Mouse (Mus musculus) hindbrain, embryonic 16.5 days (tissue): ENCODE measurements at regions not wholly inside any gene's neighbourhood (a gene's known extent, or its start where the extent isn't known, plus 50 kb on each side); places are given as distances from the start of the nearest gene placed in this dataset.

Source experiments
- ATAC-seq: fragments of 200-750 bp; cut with Nextera tagmentation; 2 replicates; pipeline ENCODE4 v1.8.0; 2017; ENCODE audit warnings: moderate TSS enrichment, moderate library complexity
- H3K27ac ChIP-seq: fragments of 300-500 bp; sonication (generic); 2 replicates; pipeline ENCODE4 v1.5.1; 2014; ENCODE audit warnings: low read depth, mild to moderate bottlenecking, control low read depth, low read length, moderate library complexity
- H3K27me3 ChIP-seq: fragments of 300-500 bp; sonication (generic); replicated peaks from 2 replicates; pipeline ENCODE4 v1.6.1; 2014; ENCODE audit warnings: low read length; ENCODE audit not compliant: control insufficient read depth, insufficient read depth
- H3K36me3 ChIP-seq: fragments of 300-500 bp; sonication (generic); 2 replicates; pipeline ENCODE4 v1.6.1; 2014; ENCODE audit warnings: mild to moderate bottlenecking, low read length, moderate library complexity, mixed read lengths; ENCODE audit not compliant: control insufficient read depth, insufficient read depth
- H3K4me1 ChIP-seq: fragments of 300-500 bp; sonication (generic); 2 replicates; pipeline ENCODE4 v1.6.1; 2014; ENCODE audit warnings: low read depth, low read length; ENCODE audit not compliant: control insufficient read depth, insufficient read depth
- H3K4me2 ChIP-seq: fragments of 300-500 bp; sonication (generic); 2 replicates; pipeline ENCODE4 v1.6.1; 2014; ENCODE audit warnings: mild to moderate bottlenecking, low read length, control low read depth, moderate library complexity
- H3K4me3 ChIP-seq: fragments of 300-500 bp; sonication (generic); 2 replicates; pipeline ENCODE4 v1.5.1; 2014; ENCODE audit warnings: mild to moderate bottlenecking, low read length, control low read depth, moderate library complexity
- H3K9ac ChIP-seq: fragments of 300-500 bp; sonication (generic); 2 replicates; pipeline ENCODE4 v1.6.1; 2014; ENCODE audit warnings: low read depth, mild to moderate bottlenecking, control low read depth, low read length, moderate library complexity
- H3K9me3 ChIP-seq: fragments of 300-500 bp; sonication (generic); 2 replicates; pipeline ENCODE4 v1.6.1; 2014; ENCODE audit warnings: mild to moderate bottlenecking, low read length, moderate library complexity; ENCODE audit not compliant: control insufficient read depth
- whole genome bisulfite sequencing: fragments of 180-500 bp; shearing (Covaris S2); extraction: QIAGEN DNeasy Blood & Tissue Kit; methylation state at CpG from one replicate; pipeline ENCODE4 v1.1.7; 2014; 5-methylcytosine and 5-hydroxymethylcytosine counted together

DNA sequence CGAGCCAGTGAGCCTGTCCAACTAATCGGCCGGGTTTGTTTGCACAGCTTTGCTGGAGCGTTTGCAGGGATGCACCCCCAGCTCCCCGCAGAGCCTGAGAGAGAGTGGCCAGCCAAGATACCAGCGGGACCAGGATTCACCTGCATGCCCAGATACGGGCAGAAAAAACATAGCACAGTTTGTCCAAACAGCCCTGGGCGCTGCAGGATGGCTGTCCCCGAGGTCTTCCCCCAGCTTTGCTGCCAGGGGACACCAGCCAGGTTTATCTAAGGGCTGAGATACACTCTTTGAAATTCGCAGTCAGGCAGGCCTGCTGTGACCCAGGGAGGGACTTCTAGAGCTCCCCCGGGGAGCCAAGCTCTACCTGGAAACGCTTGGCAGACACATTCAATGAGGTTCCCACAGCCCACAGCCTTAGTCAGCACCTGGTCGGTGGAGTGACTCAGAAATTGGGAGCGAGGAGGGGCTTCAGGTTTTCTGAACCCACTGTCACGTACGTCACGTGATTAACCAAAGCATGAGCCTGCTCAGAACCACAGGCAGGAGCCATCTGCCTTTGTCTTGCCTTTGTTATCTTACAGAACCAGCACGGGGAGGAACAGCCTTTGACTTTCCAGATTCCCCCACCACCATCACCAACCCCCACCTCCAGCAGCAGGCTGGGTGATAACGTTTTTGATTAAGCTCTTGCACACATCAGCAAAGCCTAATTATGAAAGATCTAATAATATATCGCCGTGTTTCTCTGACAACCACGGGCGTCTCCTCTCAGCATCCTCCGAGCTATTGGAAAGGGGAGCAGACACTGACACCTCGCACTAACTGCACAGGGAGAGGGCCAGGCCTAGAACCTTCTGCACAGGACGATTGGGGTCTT is 172.1 kb downstream of the Efnb2 start:
- Histone ChIP-seq H3K27ac (peak overlapping the region; percentile 62), H3K4me2 (peak overlapping the region; percentile 52), H3K4me1 (peaks cover 29% of the 10 kb centered on the region), H3K4me3 (peak overlapping the region; percentile 24; the same call in 1 of the 2 replicates), H3K36me3 (no peaks in the 10 kb centered on the region), H3K9ac (peak overlapping the region; percentile 48), H3K27me3 (no peaks in the 10 kb centered on the region), H3K9me3 (no peaks in the 10 kb centered on the region)
- WGBS = 6% methylated on average over 26 of the region's 26 CpGs
- ATAC-seq = peak; percentile 80

DNA sequence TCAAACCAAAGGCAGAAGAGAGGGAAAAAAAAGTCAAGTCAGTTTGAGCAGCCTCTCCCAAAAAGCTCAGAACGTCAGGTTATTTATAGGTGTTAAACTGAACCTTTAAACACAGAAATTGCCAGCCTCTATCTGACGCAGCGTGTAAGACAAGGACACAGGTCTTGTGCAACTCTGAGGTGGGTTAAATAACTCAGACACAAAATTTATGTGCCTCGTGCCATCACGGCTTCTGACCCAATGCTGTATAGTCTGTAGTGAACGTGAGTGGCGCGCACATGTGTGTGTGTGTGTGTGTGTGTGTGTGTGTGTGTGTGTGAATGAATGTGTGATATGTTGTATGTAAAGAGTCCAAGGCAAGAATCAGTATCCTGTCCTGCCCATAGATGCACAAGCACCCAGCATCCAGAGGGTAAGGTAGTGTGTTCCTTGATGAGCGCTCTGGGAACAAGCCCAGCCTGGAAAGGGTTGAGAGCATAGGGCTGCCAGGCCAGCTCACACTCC is 172.8 kb downstream of the Efnb2 start:
- H3K27me3 ChIP-seq = no peaks in the 10 kb centered on the region
- ATAC-seq = no peak; the same call in 1 of the 2 replicates
- no peaks in the 10 kb centered on the region for H3K36me3 ChIP-seq
- H3K9ac ChIP-seq = peak overlapping the region; percentile 48; the same call in 1 of the 2 replicates
- H3K4me1 ChIP-seq = peaks cover 29% of the 10 kb centered on the region
- H3K4me2 ChIP-seq = peak overlapping the region; percentile 52
- H3K4me3 ChIP-seq = peak overlapping the region; percentile 24; the same call in 1 of the 2 replicates
- H3K9me3 ChIP-seq = no peaks in the 10 kb centered on the region
- WGBS = 40% methylated on average over 9 of the region's 9 CpGs
- peak overlapping the region; percentile 42 for H3K27ac ChIP-seq

DNA sequence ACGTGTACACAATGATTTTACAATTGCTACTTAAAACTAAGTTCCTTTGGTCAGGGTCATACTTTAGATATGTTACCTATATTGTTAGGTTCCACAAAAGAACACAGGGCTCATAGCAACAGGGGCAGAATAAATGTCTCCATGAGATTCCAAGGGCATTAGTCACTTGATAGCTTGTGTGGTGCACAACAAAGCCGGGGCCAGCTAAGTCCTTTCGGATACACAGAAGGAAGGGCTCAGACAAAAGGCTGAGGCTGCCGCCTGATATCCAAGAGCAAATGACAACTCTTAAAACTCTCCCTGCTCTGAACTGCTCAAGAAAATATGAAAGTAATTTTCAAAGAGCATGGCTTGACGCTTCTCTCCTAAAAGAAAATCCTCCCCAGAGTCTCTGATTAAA is 173.3 kb downstream of the Efnb2 start:
- H3K4me3 ChIP-seq = no peak overlapping the region
- H3K4me2 ChIP-seq = no peak overlapping the region
- no peak overlapping the region for H3K27ac ChIP-seq
- 21% methylated on average over 5 of the region's 5 CpGs for WGBS
- peaks cover 29% of the 10 kb centered on the region for H3K4me1 ChIP-seq
- no peaks in the 10 kb centered on the region for H3K9me3 ChIP-seq
- no peaks in the 10 kb centered on the region for H3K36me3 ChIP-seq
- no peak overlapping the region for H3K9ac ChIP-seq
- no peak for ATAC-seq
- no peaks in the 10 kb centered on the region for H3K27me3 ChIP-seq

DNA sequence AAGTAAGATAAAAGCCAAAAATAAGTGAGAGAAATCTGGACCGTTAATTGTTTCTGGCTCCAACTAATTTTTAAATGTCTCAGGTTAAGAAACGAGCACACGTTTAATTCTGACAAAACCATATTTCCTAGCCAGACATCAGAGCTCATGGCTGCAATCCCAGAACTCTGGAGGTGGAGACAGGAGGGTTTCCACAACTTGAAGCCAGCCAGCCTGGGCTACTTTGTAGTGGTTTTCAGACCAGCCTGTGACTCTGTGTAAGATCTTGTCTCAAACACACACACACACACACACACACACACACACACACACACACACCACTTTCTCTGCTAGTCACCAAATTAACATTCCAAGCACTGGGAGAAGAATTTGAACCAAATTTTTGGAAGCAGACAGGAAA is 174.2 kb downstream of the Efnb2 start:
- Histone ChIP-seq H3K9me3 (no peaks in the 10 kb centered on the region), H3K27ac (no peak overlapping the region), H3K27me3 (no peaks in the 10 kb centered on the region), H3K4me2 (no peak overlapping the region), H3K36me3 (no peaks in the 10 kb centered on the region), H3K4me3 (no peak overlapping the region), H3K4me1 (peaks cover 29% of the 10 kb centered on the region), H3K9ac (no peak overlapping the region)
- no peak for ATAC-seq
- WGBS = 51% methylated on average over 3 of the region's 3 CpGs

DNA sequence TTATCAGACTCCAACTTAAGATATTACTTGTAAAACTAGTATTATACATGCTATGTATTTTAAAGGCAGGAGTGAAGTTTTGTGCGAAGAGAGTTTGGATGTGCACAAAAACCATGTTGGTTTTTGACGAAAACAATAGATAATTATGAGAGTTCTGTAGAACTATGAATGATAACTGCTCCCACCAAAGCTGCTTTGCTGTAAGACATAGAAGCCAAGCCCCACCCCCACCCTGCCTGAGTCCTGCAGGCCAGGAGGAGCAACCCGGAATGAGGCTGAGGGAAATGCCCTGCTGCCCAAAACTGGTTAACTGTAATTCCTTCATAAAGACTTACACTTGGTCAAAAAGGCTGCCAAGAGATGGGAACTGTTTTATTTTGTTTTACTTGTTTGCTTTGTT is 175.8 kb downstream of the Efnb2 start:
- Histone ChIP-seq H3K27ac (no peak overlapping the region), H3K4me2 (no peak overlapping the region), H3K9ac (no peak overlapping the region), H3K27me3 (no peaks in the 10 kb centered on the region), H3K9me3 (no peaks in the 10 kb centered on the region), H3K36me3 (no peaks in the 10 kb centered on the region), H3K4me1 (peaks cover 27% of the 10 kb centered on the region), H3K4me3 (no peak overlapping the region)
- no peak for ATAC-seq
- WGBS = 38% methylated on average over 3 of the region's 3 CpGs

DNA sequence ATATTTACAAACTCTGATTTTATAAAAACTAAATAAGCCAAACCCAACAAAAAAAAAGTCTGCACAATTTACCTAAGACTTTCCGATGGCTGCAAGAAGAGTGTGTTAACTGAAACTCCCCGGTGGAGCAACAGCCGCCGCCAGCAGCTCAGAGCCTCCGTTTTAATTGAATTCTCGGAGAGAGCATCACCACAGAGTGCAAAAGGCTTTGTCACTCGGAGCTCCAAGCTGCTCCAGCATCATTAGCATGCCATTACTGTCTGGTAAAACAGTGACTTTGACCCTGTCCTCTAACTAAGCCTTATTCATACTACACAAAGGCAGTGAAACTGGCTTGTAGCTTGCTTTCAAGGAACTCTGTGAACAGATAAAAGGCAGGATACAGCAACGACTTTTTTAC is 176.5 kb downstream of the Efnb2 start:
- Histone ChIP-seq H3K4me3 (no peak overlapping the region), H3K9ac (no peak overlapping the region), H3K27me3 (no peaks in the 10 kb centered on the region), H3K4me1 (peaks cover 20% of the 10 kb centered on the region), H3K27ac (no peak overlapping the region), H3K9me3 (no peaks in the 10 kb centered on the region), H3K4me2 (peak overlapping the region; percentile 5; the same call in 1 of the 2 replicates), H3K36me3 (no peaks in the 10 kb centered on the region)
- ATAC-seq = peak; percentile 74
- 7% methylated on average over 8 of the region's 8 CpGs for WGBS

DNA sequence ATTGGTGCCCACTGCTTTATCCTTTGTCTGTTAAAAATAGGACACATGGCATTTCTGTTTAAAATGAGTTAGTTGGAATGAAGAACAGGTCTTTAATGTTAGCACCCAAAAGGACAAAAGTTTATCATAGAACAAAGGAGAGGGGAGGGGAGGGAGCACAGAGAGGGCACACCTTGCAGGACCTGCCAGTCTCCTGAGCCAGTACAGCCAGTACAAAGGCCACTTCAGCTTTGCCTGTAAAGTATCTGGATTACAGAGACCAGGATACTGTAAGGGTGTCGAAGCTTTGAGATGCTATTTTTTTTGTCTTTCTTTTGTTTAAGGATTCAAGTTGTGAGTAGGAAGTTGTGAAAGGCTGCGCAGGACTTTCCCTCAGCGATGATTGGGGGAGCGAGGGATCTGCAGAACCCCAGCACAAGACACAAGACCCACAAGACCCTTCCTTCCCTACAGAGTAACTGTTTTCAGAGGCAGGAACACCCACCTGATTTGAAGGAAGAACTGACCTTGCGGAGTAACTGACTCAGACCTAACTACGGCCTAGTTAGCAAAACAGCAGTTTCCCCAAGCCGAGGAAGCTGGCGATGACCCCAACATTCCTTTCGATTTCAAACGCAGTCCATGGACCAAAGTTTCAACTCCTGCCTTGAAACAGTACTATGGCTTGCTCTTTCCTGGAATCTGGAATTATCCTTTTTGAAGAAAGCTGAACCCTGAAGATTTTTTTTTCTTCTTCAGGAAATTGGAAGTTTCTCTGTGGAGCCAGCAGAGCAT is 178.1 kb downstream of the Efnb2 start:
- no peaks in the 10 kb centered on the region for H3K27me3 ChIP-seq
- no peak overlapping the region for H3K4me2 ChIP-seq
- H3K36me3 ChIP-seq = no peaks in the 10 kb centered on the region
- H3K9me3 ChIP-seq = no peaks in the 10 kb centered on the region
- WGBS = 59% methylated on average over 10 of the region's 10 CpGs
- H3K9ac ChIP-seq = no peak overlapping the region
- no peak for ATAC-seq
- no peak overlapping the region for H3K27ac ChIP-seq
- peaks cover 6% of the 10 kb centered on the region for H3K4me1 ChIP-seq
- H3K4me3 ChIP-seq = no peak overlapping the region

DNA sequence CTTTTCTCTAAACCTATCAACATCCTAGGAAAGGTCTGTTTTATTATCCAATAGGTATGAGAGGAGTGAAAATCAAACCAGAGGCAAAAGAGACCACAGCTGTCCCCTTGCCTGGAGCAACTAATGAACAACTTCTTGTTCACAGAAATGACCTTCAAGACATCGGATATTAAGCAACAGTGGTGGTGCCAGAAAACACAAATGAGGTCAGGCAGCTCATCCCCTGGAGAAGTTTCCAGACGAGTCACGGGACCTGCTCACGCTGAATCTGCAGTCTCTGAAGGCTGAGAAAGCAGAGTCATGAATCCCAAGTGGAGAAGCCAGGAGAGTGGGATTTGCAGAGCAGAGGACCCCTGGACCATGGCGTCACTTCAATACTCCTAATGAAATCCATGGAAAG is 183.6 kb downstream of the Efnb2 start:
- Histone ChIP-seq H3K9me3 (no peaks in the 10 kb centered on the region), H3K9ac (no peak overlapping the region), H3K27me3 (no peaks in the 10 kb centered on the region), H3K36me3 (no peaks in the 10 kb centered on the region), H3K27ac (no peak overlapping the region), H3K4me3 (no peak overlapping the region), H3K4me1 (no peaks in the 10 kb centered on the region), H3K4me2 (no peak overlapping the region)
- ATAC-seq = no peak
- WGBS = 80% methylated on average over 5 of the region's 5 CpGs

- 47% methylated on average over 3 of the region's 3 CpGs for WGBS
- Histone ChIP-seq H3K4me3 (no peak overlapping the region), H3K4me1 (peaks cover 3% of the 10 kb centered on the region), H3K27me3 (no peaks in the 10 kb centered on the region), H3K9me3 (no peaks in the 10 kb centered on the region), H3K27ac (no peak overlapping the region), H3K36me3 (no peaks in the 10 kb centered on the region), H3K4me2 (no peak overlapping the region), H3K9ac (no peak overlapping the region)
- peak; percentile 87 for ATAC-seq
Measured at GRCm38 (mm10) chr8:8468552-8468951, 192.5 kb downstream of the Efnb2 start.
